Mouse (Mus musculus): ENCODE data around the gene Ambp. TPM values are rescaled to one million over a fixed set of nuclear protein-coding genes. Genes with fewer than 3 reads are reported as not detected.

The Ambp gene
- polyA plus RNA-seq, 1 experiment from 2014 or later, result 0.55 TPM

- H3K27ac ChIP-seq (replicated peaks; ENCODE audit: low read depth, low read length), result no peak overlapping the region
- no peaks in the 10 kb centered on the region for H3K36me3 ChIP-seq (replicated peaks; ENCODE audit: control insufficient read depth, insufficient read depth, low read depth, low read length)
- H3K9me3 ChIP-seq (replicated peaks; ENCODE audit: control insufficient read depth, low read length), result no peaks in the 10 kb centered on the region
- ATAC-seq (replicated peaks; ENCODE audit: insufficient number of reproducible peaks, low FRiP score, low TSS enrichment, low read depth), result no peak
- H3K27me3 ChIP-seq (ENCODE audit: control insufficient read depth, insufficient read depth, low read length), result peaks cover 5% of the 10 kb centered on the region; the same call in 1 of the 2 replicates
- no peak overlapping the region for H3K4me2 ChIP-seq (ENCODE audit: low read depth, low read length)
- DNase-seq (ENCODE audit: low spot score), result no peak
- H3K4me1 ChIP-seq (ENCODE audit: control insufficient read depth, insufficient read depth, low read length), result no peaks in the 10 kb centered on the region
- H3K4me3 ChIP-seq (ENCODE audit: low read depth, low read length), result no peak overlapping the region
- H3K9ac ChIP-seq (replicated peaks; ENCODE audit: low read length), result no peak overlapping the region
- WGBS, result 45% methylated on average over 24 of the region's 24 CpGs
Observed at GRCm38 (mm10) chr4:63171122-63171521, 16.5 kb upstream of the Ambp start.

GRCm38 (mm10) chr4:63170061-63170460 lies 15.5 kb upstream of the Ambp start:
- WGBS, result 85% methylated on average over 4 of the region's 4 CpGs
- Histone ChIP-seq H3K9me3 (replicated peaks; ENCODE audit: control insufficient read depth, low read length) (no peaks in the 10 kb centered on the region), H3K36me3 (replicated peaks; ENCODE audit: control insufficient read depth, insufficient read depth, low read depth, low read length) (no peaks in the 10 kb centered on the region), H3K4me1 (ENCODE audit: control insufficient read depth, insufficient read depth, low read length) (no peaks in the 10 kb centered on the region), H3K4me3 (ENCODE audit: low read depth, low read length) (no peak overlapping the region), H3K4me2 (ENCODE audit: low read depth, low read length) (no peak overlapping the region), H3K9ac (replicated peaks; ENCODE audit: low read length) (no peak overlapping the region), H3K27me3 (ENCODE audit: control insufficient read depth, insufficient read depth, low read length) (peaks cover 5% of the 10 kb centered on the region; the same call in 1 of the 2 replicates), H3K27ac (replicated peaks; ENCODE audit: low read depth, low read length) (no peak overlapping the region)
- ATAC-seq (replicated peaks; ENCODE audit: insufficient number of reproducible peaks, low FRiP score, low TSS enrichment, low read depth) (no peak), DNase-seq (ENCODE audit: low spot score) (no peak)

DNA sequence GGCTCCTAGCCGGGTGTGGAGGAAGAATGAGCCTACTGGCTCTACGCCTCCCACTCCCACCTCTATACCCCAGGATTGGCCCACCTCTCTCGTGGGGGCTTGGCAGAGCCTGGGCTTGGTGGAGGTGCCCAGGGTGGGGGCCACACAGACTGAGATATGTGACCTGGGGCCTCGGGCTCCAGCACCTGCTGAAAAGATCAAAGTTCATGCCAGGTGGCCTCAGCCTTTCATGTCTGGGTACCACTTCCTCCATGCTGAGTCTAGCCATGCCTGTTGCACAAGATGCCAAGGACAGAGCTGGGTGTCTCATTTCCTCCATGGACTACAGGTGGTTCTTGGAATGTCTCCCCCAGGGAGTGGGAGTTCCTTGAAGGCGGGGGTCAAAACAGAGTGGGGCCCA lies 11.7 kb upstream of the Ambp start:
- H3K27me3 ChIP-seq (ENCODE audit: control insufficient read depth, insufficient read depth, low read length), result 0 out of 2 replicates have a peak, but pooled peaks cover under 1% of the 10 kb centered on the region
- H3K36me3 ChIP-seq (replicated peaks; ENCODE audit: control insufficient read depth, insufficient read depth, low read depth, low read length), result no peaks in the 10 kb centered on the region
- no peaks in the 10 kb centered on the region for H3K4me1 ChIP-seq (ENCODE audit: control insufficient read depth, insufficient read depth, low read length)
- H3K27ac ChIP-seq (replicated peaks; ENCODE audit: low read depth, low read length), result no peak overlapping the region
- no peak overlapping the region for H3K4me3 ChIP-seq (ENCODE audit: low read depth, low read length)
- DNase-seq (ENCODE audit: low spot score) (no peak), ATAC-seq (replicated peaks; ENCODE audit: insufficient number of reproducible peaks, low FRiP score, low TSS enrichment, low read depth) (no peak)
- WGBS, result 86% methylated on average over 5 of the region's 5 CpGs
- no peak overlapping the region for H3K9ac ChIP-seq (replicated peaks; ENCODE audit: low read length)
- no peak overlapping the region for H3K4me2 ChIP-seq (ENCODE audit: low read depth, low read length)
- H3K9me3 ChIP-seq (replicated peaks; ENCODE audit: control insufficient read depth, low read length), result no peaks in the 10 kb centered on the region

DNA sequence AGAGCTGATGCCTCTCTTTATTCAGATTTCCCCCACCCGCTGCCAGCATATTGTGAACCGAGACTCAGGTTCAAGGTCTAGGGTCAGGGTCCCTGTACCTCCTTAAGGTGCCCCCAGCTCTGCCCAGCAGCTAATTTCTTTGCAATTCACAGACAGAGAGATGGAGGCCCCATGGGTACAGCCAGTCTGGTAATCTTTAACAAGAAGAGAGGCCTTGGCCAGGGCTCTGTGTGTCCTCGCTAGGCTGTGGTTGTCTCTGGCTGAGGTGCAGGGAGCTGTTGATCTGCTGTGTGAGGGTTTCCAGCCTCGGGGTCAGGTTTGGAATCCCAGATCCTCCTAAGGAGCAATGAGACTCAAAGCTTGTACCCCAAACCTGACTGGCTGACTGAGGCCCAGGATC lies 11.0 kb upstream of the Ambp start:
- DNase-seq (ENCODE audit: low spot score), result no peak
- H3K4me1 ChIP-seq (ENCODE audit: control insufficient read depth, insufficient read depth, low read length), result no peaks in the 10 kb centered on the region
- H3K4me3 ChIP-seq (ENCODE audit: low read depth, low read length), result no peak overlapping the region
- H3K27me3 ChIP-seq (ENCODE audit: control insufficient read depth, insufficient read depth, low read length), result no peaks in the 10 kb centered on the region
- no peak overlapping the region for H3K4me2 ChIP-seq (ENCODE audit: low read depth, low read length)
- no peak overlapping the region for H3K27ac ChIP-seq (replicated peaks; ENCODE audit: low read depth, low read length)
- ATAC-seq (replicated peaks; ENCODE audit: insufficient number of reproducible peaks, low FRiP score, low TSS enrichment, low read depth), result no peak
- no peaks in the 10 kb centered on the region for H3K36me3 ChIP-seq (replicated peaks; ENCODE audit: control insufficient read depth, insufficient read depth, low read depth, low read length)
- no peaks in the 10 kb centered on the region for H3K9me3 ChIP-seq (replicated peaks; ENCODE audit: control insufficient read depth, low read length)
- H3K9ac ChIP-seq (replicated peaks; ENCODE audit: low read length), result no peak overlapping the region
- WGBS, result 87% methylated on average over 4 of the region's 4 CpGs

- no peaks in the 10 kb centered on the region for H3K27me3 ChIP-seq (ENCODE audit: control insufficient read depth, insufficient read depth, low read length)
- H3K36me3 ChIP-seq (replicated peaks; ENCODE audit: control insufficient read depth, insufficient read depth, low read depth, low read length), result no peaks in the 10 kb centered on the region
- H3K4me3 ChIP-seq (ENCODE audit: low read depth, low read length), result no peak overlapping the region
- ATAC-seq (replicated peaks; ENCODE audit: insufficient number of reproducible peaks, low FRiP score, low TSS enrichment, low read depth), result peak; percentile 35; the same call in 1 of the 2 replicates
- H3K9me3 ChIP-seq (replicated peaks; ENCODE audit: control insufficient read depth, low read length), result no peaks in the 10 kb centered on the region
- 22% methylated on average over 5 of the region's 5 CpGs for WGBS
- no peak overlapping the region for H3K27ac ChIP-seq (replicated peaks; ENCODE audit: low read depth, low read length)
- H3K9ac ChIP-seq (replicated peaks; ENCODE audit: low read length), result no peak overlapping the region; the same call in 1 of the 2 replicates
- no peaks in the 10 kb centered on the region for H3K4me1 ChIP-seq (ENCODE audit: control insufficient read depth, insufficient read depth, low read length)
- peak; percentile 90 for DNase-seq (ENCODE audit: low spot score)
- H3K4me2 ChIP-seq (ENCODE audit: low read depth, low read length), result no peak overlapping the region
Observed at GRCm38 (mm10) chr4:63158961-63159592, 4.5 kb upstream of the Ambp start.

GRCm38 (mm10) chr4:63158192-63158591 lies 3.6 kb upstream of the Ambp start:
- Histone ChIP-seq H3K9me3 (replicated peaks; ENCODE audit: control insufficient read depth, low read length) (no peaks in the 10 kb centered on the region), H3K4me1 (ENCODE audit: control insufficient read depth, insufficient read depth, low read length) (no peaks in the 10 kb centered on the region), H3K36me3 (replicated peaks; ENCODE audit: control insufficient read depth, insufficient read depth, low read depth, low read length) (no peaks in the 10 kb centered on the region), H3K9ac (replicated peaks; ENCODE audit: low read length) (no peak overlapping the region), H3K27me3 (ENCODE audit: control insufficient read depth, insufficient read depth, low read length) (no peaks in the 10 kb centered on the region), H3K27ac (replicated peaks; ENCODE audit: low read depth, low read length) (no peak overlapping the region), H3K4me2 (ENCODE audit: low read depth, low read length) (no peak overlapping the region), H3K4me3 (ENCODE audit: low read depth, low read length) (no peak overlapping the region)
- 0 out of 2 replicates have a peak, but pooled peaks have one; percentile 10 for ATAC-seq (replicated peaks; ENCODE audit: insufficient number of reproducible peaks, low FRiP score, low TSS enrichment, low read depth)
- 81% methylated on average over 7 of the region's 7 CpGs for WGBS
- DNase-seq (ENCODE audit: low spot score), result no peak

GRCm38 (mm10) chr4:63156726-63157634 lies 2.4 kb upstream of the Ambp start:
- DNase-seq (ENCODE audit: low spot score) (no peak), ATAC-seq (replicated peaks; ENCODE audit: insufficient number of reproducible peaks, low FRiP score, low TSS enrichment, low read depth) (no peak)
- no peaks in the 10 kb centered on the region for H3K27me3 ChIP-seq (ENCODE audit: control insufficient read depth, insufficient read depth, low read length)
- H3K9ac ChIP-seq (replicated peaks; ENCODE audit: low read length), result no peak overlapping the region
- H3K9me3 ChIP-seq (replicated peaks; ENCODE audit: control insufficient read depth, low read length), result no peaks in the 10 kb centered on the region
- H3K4me3 ChIP-seq (ENCODE audit: low read depth, low read length), result no peak overlapping the region
- H3K27ac ChIP-seq (replicated peaks; ENCODE audit: low read depth, low read length), result no peak overlapping the region
- no peak overlapping the region for H3K4me2 ChIP-seq (ENCODE audit: low read depth, low read length)
- no peaks in the 10 kb centered on the region for H3K36me3 ChIP-seq (replicated peaks; ENCODE audit: control insufficient read depth, insufficient read depth, low read depth, low read length)
- H3K4me1 ChIP-seq (ENCODE audit: control insufficient read depth, insufficient read depth, low read length), result no peaks in the 10 kb centered on the region
- WGBS, result 61% methylated on average over 8 of the region's 8 CpGs

DNA sequence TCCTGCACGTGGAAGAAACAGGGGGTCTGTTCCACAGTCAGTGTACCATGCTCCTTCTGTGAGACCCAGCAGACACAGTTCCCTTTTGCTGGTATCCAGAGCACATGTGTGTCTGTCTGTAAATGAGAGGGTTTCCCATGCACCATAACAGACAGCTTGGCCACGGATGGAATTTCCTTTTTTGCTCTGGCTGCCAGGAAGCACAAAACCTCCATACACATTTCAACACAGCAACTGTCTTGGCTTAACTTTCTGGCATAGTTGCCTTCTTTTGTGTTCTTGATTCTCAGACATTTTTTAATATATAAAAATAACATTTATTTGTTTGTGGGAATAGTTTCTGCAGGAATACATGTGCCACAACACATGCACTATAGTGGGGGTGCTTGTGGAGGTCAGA lies 997 bp upstream of the Ambp start:
- H3K4me1 ChIP-seq (ENCODE audit: control insufficient read depth, insufficient read depth, low read length), result no peaks in the 10 kb centered on the region
- ATAC-seq (replicated peaks; ENCODE audit: insufficient number of reproducible peaks, low FRiP score, low TSS enrichment, low read depth), result no peak
- no peak for DNase-seq (ENCODE audit: low spot score)

More for the DNA sequence above, 997 bp upstream of the Ambp start:
- no peaks in the 10 kb centered on the region for H3K9me3 ChIP-seq (replicated peaks; ENCODE audit: control insufficient read depth, low read length)
- no peak overlapping the region for H3K27ac ChIP-seq (replicated peaks; ENCODE audit: low read depth, low read length)
- H3K4me2 ChIP-seq (ENCODE audit: low read depth, low read length), result no peak overlapping the region
- no peaks in the 10 kb centered on the region for H3K27me3 ChIP-seq (ENCODE audit: control insufficient read depth, insufficient read depth, low read length)
- no peaks in the 10 kb centered on the region for H3K36me3 ChIP-seq (replicated peaks; ENCODE audit: control insufficient read depth, insufficient read depth, low read depth, low read length)
- H3K9ac ChIP-seq (replicated peaks; ENCODE audit: low read length), result no peak overlapping the region
- no peak overlapping the region for H3K4me3 ChIP-seq (ENCODE audit: low read depth, low read length)
- 44% methylated on average over 2 of the region's 2 CpGs for WGBS
